Mouse (Mus musculus) midbrain, embryonic 13.5 days (tissue): ENCODE data around the gene Necab2. TPM values are rescaled to one million over a fixed set of nuclear protein-coding genes. Genes with fewer than 3 reads are reported as not detected.
A peak's percentile ranks its signal among the peaks of the same experiment; 100 is the strongest.

Source experiments
- ATAC-seq: fragments of 200-750 bp; cut with Nextera tagmentation; 2 replicates; pipeline ENCODE4 v1.8.0; 2017; ENCODE audit warnings: mild to moderate bottlenecking, moderate TSS enrichment, moderate library complexity
- H3K27ac ChIP-seq: fragments of 300-500 bp; sonication (generic); 2 replicates; pipeline ENCODE4 v1.5.1; 2015; ENCODE audit warnings: inconsistent platforms, mild to moderate bottlenecking, moderate library complexity
- H3K27me3 ChIP-seq: fragments of 300-500 bp; sonication (generic); 2 replicates; pipeline ENCODE4 v1.6.1; 2015; ENCODE audit warnings: mild to moderate bottlenecking, inconsistent platforms
- H3K36me3 ChIP-seq: fragments of 300-500 bp; sonication (generic); 2 replicates; pipeline ENCODE4 v1.6.1; 2015; ENCODE audit warnings: mild to moderate bottlenecking, inconsistent platforms
- H3K4me1 ChIP-seq: fragments of 300-500 bp; sonication (generic); replicated peaks from 2 replicates; pipeline ENCODE4 v1.6.1; 2015; ENCODE audit warnings: inconsistent platforms
- H3K4me2 ChIP-seq: fragments of 300-500 bp; sonication (generic); replicated peaks from 2 replicates; pipeline ENCODE4 v1.6.1; 2015; ENCODE audit warnings: moderate library complexity, mild to moderate bottlenecking, inconsistent platforms
- H3K4me3 ChIP-seq: fragments of 300-500 bp; sonication (generic); replicated peaks from 2 replicates; pipeline ENCODE4 v1.5.1; 2015; ENCODE audit warnings: mild to moderate bottlenecking, inconsistent platforms
- H3K9ac ChIP-seq: fragments of 300-500 bp; sonication (generic); replicated peaks from 2 replicates; pipeline ENCODE4 v1.6.1; 2015; ENCODE audit warnings: mild to moderate bottlenecking, inconsistent platforms
- H3K9me3 ChIP-seq: fragments of 300-500 bp; sonication (generic); 2 replicates; pipeline ENCODE4 v1.6.1; 2016; ENCODE audit warnings: mild to moderate bottlenecking, inconsistent platforms
- WGBS: fragments of 180-500 bp; shearing (Covaris S2); methylation state at CpG from one replicate; pipeline ENCODE4 v1.1.7; 2015; 5-methylcytosine and 5-hydroxymethylcytosine counted together
- polyA plus RNA-seq: library from polyadenylated mRNA; unstranded; fragments of >200 nt; fragmentation: Nextera tagmentation; extraction: Ambion mirVana; gene quantifications from 2 replicates; pipeline ENCODE4 v1.2.1, GENCODE M21; 2015

The Necab2 gene
- polyA plus RNA-seq = 34.9 and 37.6 TPM in 2 replicates

GRCm38 (mm10) chr8:119446211-119446989 lies at the start of gene Necab2:
Gene Necab2 (plus strand): TSS chr8:119446719.
- 4% methylated on average over 27 of the region's 52 CpGs for WGBS
- peaks cover 21% of the 10 kb centered on the region for H3K4me1 ChIP-seq

GRCm38 (mm10) chr8:119398558-119398957 lies 48.0 kb upstream of the Necab2 start:
- 83% methylated on average over 9 of the region's 9 CpGs for WGBS
- peaks cover 21% of the 10 kb centered on the region for H3K4me1 ChIP-seq
- H3K27me3 ChIP-seq = no peaks in the 10 kb centered on the region
- H3K4me2 ChIP-seq = no peak overlapping the region
- H3K27ac ChIP-seq = no peak overlapping the region
- no peak for ATAC-seq
- H3K9me3 ChIP-seq = no peaks in the 10 kb centered on the region
- H3K4me3 ChIP-seq = no peak overlapping the region
- peaks cover 24% of the 10 kb centered on the region for H3K36me3 ChIP-seq
- no peak overlapping the region for H3K9ac ChIP-seq

More at GRCm38 (mm10) chr8:119446211-119446989, at the start of gene Necab2:
- Histone ChIP-seq H3K27ac (no peak within 1 kb of the TSS), H3K27me3 (peaks cover 48% of the 10 kb centered on the region), H3K9me3 (no peaks in the 10 kb centered on the region), H3K9ac (peak within 1 kb of the TSS; percentile 77), H3K4me3 (peak within 1 kb of the TSS; percentile 60), H3K36me3 (no peaks in the 10 kb centered on the region), H3K4me2 (peak within 1 kb of the TSS; percentile 83)
- peak; percentile 63 for ATAC-seq

- H3K36me3 ChIP-seq = peaks cover 30% of the 10 kb centered on the region
- no peaks in the 10 kb centered on the region for H3K27me3 ChIP-seq
- H3K9me3 ChIP-seq = no peaks in the 10 kb centered on the region
- no peak for ATAC-seq
- no peak overlapping the region for H3K4me2 ChIP-seq
- H3K9ac ChIP-seq = no peak overlapping the region
- 84% methylated on average over 6 of the region's 6 CpGs for WGBS
- no peak overlapping the region for H3K27ac ChIP-seq
- peaks cover 19% of the 10 kb centered on the region for H3K4me1 ChIP-seq
- no peak overlapping the region for H3K4me3 ChIP-seq
Measured at GRCm38 (mm10) chr8:119399255-119399654, 47.3 kb upstream of the Necab2 start.

- H3K4me2 ChIP-seq = no peak overlapping the region
- H3K27me3 ChIP-seq = no peaks in the 10 kb centered on the region
- H3K36me3 ChIP-seq = peaks cover 40% of the 10 kb centered on the region
- H3K4me3 ChIP-seq = no peak overlapping the region
- no peaks in the 10 kb centered on the region for H3K9me3 ChIP-seq
- H3K27ac ChIP-seq = no peak overlapping the region
- ATAC-seq = no peak
- WGBS = 86% methylated on average over 9 of the region's 9 CpGs
- peaks cover 17% of the 10 kb centered on the region for H3K4me1 ChIP-seq
- no peak overlapping the region for H3K9ac ChIP-seq
Measured at GRCm38 (mm10) chr8:119400122-119400671, 46.3 kb upstream of the Necab2 start.

GRCm38 (mm10) chr8:119400904-119401303 lies 45.6 kb upstream of the Necab2 start:
- Histone ChIP-seq H3K36me3 (peaks cover 42% of the 10 kb centered on the region), H3K9me3 (no peaks in the 10 kb centered on the region), H3K27me3 (no peaks in the 10 kb centered on the region), H3K4me3 (no peak overlapping the region), H3K4me2 (no peak overlapping the region), H3K4me1 (peaks cover 10% of the 10 kb centered on the region), H3K9ac (no peak overlapping the region), H3K27ac (no peak overlapping the region)
- ATAC-seq = no peak
- WGBS = 89% methylated on average over 3 of the region's 3 CpGs

GRCm38 (mm10) chr8:119403912-119404311 lies 42.6 kb upstream of the Necab2 start:
- H3K4me1 ChIP-seq = 0 out of 2 replicates have a peak, but pooled peaks cover 2% of the 10 kb centered on the region
- H3K4me3 ChIP-seq = no peak overlapping the region
- no peak overlapping the region for H3K27ac ChIP-seq
- H3K27me3 ChIP-seq = no peaks in the 10 kb centered on the region
- ATAC-seq = no peak
- H3K9me3 ChIP-seq = no peaks in the 10 kb centered on the region
- 74% methylated on average over 10 of the region's 10 CpGs for WGBS
- peaks cover 56% of the 10 kb centered on the region for H3K36me3 ChIP-seq
- H3K9ac ChIP-seq = no peak overlapping the region
- H3K4me2 ChIP-seq = no peak overlapping the region

GRCm38 (mm10) chr8:119404648-119405047 lies 41.9 kb upstream of the Necab2 start:
- no peak overlapping the region for H3K9ac ChIP-seq
- WGBS = 96% methylated on average over 5 of the region's 5 CpGs
- no peak overlapping the region for H3K4me2 ChIP-seq
- H3K27ac ChIP-seq = no peak overlapping the region
- peaks cover 63% of the 10 kb centered on the region for H3K36me3 ChIP-seq
- H3K27me3 ChIP-seq = no peaks in the 10 kb centered on the region
- H3K4me1 ChIP-seq = no peaks in the 10 kb centered on the region
- ATAC-seq = no peak
- no peaks in the 10 kb centered on the region for H3K9me3 ChIP-seq
- H3K4me3 ChIP-seq = no peak overlapping the region

- 91% methylated on average over 8 of the region's 8 CpGs for WGBS
- H3K27me3 ChIP-seq = peaks cover 4% of the 10 kb centered on the region; the same call in 1 of the 2 replicates
- no peak overlapping the region for H3K4me2 ChIP-seq
- H3K27ac ChIP-seq = no peak overlapping the region
- no peak overlapping the region for H3K4me3 ChIP-seq
- H3K9me3 ChIP-seq = no peaks in the 10 kb centered on the region
- peaks cover 69% of the 10 kb centered on the region for H3K36me3 ChIP-seq
- no peak overlapping the region for H3K9ac ChIP-seq
- ATAC-seq = no peak
- peaks cover 5% of the 10 kb centered on the region; the same call in 1 of the 2 replicates for H3K4me1 ChIP-seq
Measured at GRCm38 (mm10) chr8:119408311-119408710, 38.2 kb upstream of the Necab2 start.

GRCm38 (mm10) chr8:119412037-119412734 lies 34.3 kb upstream of the Necab2 start:
- peak; percentile 43; the same call in 1 of the 2 replicates for ATAC-seq
- Histone ChIP-seq H3K27ac (no peak overlapping the region), H3K36me3 (peaks cover 43% of the 10 kb centered on the region), H3K4me2 (no peak overlapping the region), H3K9ac (no peak overlapping the region), H3K4me3 (no peak overlapping the region), H3K9me3 (no peaks in the 10 kb centered on the region), H3K27me3 (peaks cover 13% of the 10 kb centered on the region), H3K4me1 (peaks cover 5% of the 10 kb centered on the region; the same call in 1 of the 2 replicates)
- 57% methylated on average over 10 of the region's 10 CpGs for whole genome bisulfite sequencing

- H3K36me3 ChIP-seq = peaks cover 36% of the 10 kb centered on the region
- peaks cover 13% of the 10 kb centered on the region for H3K27me3 ChIP-seq
- H3K4me2 ChIP-seq = peak overlapping the region; percentile 49
- peak; percentile 85 for ATAC-seq
- 10% methylated on average over 18 of the region's 18 CpGs for WGBS
- H3K27ac ChIP-seq = no peak overlapping the region
- peaks cover 5% of the 10 kb centered on the region; the same call in 1 of the 2 replicates for H3K4me1 ChIP-seq
- H3K9me3 ChIP-seq = no peaks in the 10 kb centered on the region
- H3K4me3 ChIP-seq = no peak overlapping the region
- peak overlapping the region; percentile 61 for H3K9ac ChIP-seq
Measured at GRCm38 (mm10) chr8:119412735-119413498, 33.6 kb upstream of the Necab2 start.

- no peak overlapping the region for H3K9ac ChIP-seq
- peaks cover 29% of the 10 kb centered on the region for H3K36me3 ChIP-seq
- no peak overlapping the region for H3K27ac ChIP-seq
- 81% methylated on average over 10 of the region's 10 CpGs for WGBS
- no peak overlapping the region for H3K4me2 ChIP-seq
- ATAC-seq = no peak
- H3K27me3 ChIP-seq = peaks cover 13% of the 10 kb centered on the region
- H3K4me3 ChIP-seq = no peak overlapping the region
- H3K4me1 ChIP-seq = peaks cover 5% of the 10 kb centered on the region; the same call in 1 of the 2 replicates
- no peaks in the 10 kb centered on the region for H3K9me3 ChIP-seq
Measured at GRCm38 (mm10) chr8:119413605-119414004, 32.9 kb upstream of the Necab2 start.
